Mouse (Mus musculus) c-Kit-positive CD71-negative TER-119-negative erythroid progenitor cells, embryonic 14.5 days (primary cell): ENCODE measurements at regions not wholly inside any gene's neighbourhood (a gene's known extent, or its start where the extent isn't known, plus 50 kb on each side); places are given as distances from the start of the nearest gene placed in this dataset.

Source experiments
- DNase-seq: peaks from one replicate; pipeline ENCODE4 v3.0.0-alpha.2; 2013; ENCODE audit warnings: low read depth

- no peak for DNase-seq
Measured at GRCm38 (mm10) chr9:50005757-50006576, 207.2 kb upstream of the Ncam1 start.

- no peak for DNase-seq
Measured at GRCm38 (mm10) chr9:50002695-50003094, 204.0 kb upstream of the Ncam1 start.

GRCm38 (mm10) chr9:50000497-50001404, 202.0 kb upstream of the Ncam1 start:
- no peak for DNase-seq

- no peak for DNase-seq
Measured at GRCm38 (mm10) chr9:49999970-50000369, 201.2 kb upstream of the Ncam1 start.

GRCm38 (mm10) chr9:49998101-49998500, 199.4 kb upstream of the Ncam1 start:
- no peak for DNase-seq

GRCm38 (mm10) chr9:49989464-49990271, 190.9 kb upstream of the Ncam1 start:
- no peak for DNase-seq

GRCm38 (mm10) chr9:49988064-49988463, 189.3 kb upstream of the Ncam1 start:
- no peak for DNase-seq

- no peak for DNase-seq
Measured at GRCm38 (mm10) chr9:49987481-49987880, 188.8 kb upstream of the Ncam1 start.

- DNase-seq = no peak
Measured at GRCm38 (mm10) chr9:49980344-49981207, 181.9 kb upstream of the Ncam1 start.

GRCm38 (mm10) chr9:49975938-49976671, 177.4 kb upstream of the Ncam1 start:
- no peak for DNase-seq

- no peak for DNase-seq
Measured at GRCm38 (mm10) chr9:49973974-49974495, 175.3 kb upstream of the Ncam1 start.

- DNase-seq = no peak
Measured at GRCm38 (mm10) chr9:49969429-49969828, 170.7 kb upstream of the Ncam1 start.

GRCm38 (mm10) chr9:49964666-49965065, 165.9 kb upstream of the Ncam1 start:
- DNase-seq = no peak

GRCm38 (mm10) chr9:49962561-49963071, 163.9 kb upstream of the Ncam1 start:
- DNase-seq = no peak

GRCm38 (mm10) chr9:49961965-49962364, 163.2 kb upstream of the Ncam1 start:
- DNase-seq = no peak

GRCm38 (mm10) chr9:49961329-49961728, 162.6 kb upstream of the Ncam1 start:
- no peak for DNase-seq

- DNase-seq = no peak
Measured at GRCm38 (mm10) chr9:49959987-49960386, 161.3 kb upstream of the Ncam1 start.

GRCm38 (mm10) chr9:49958890-49959289, 160.2 kb upstream of the Ncam1 start:
- no peak for DNase-seq

- DNase-seq = no peak
Measured at GRCm38 (mm10) chr9:49954601-49955000, 155.9 kb upstream of the Ncam1 start.

GRCm38 (mm10) chr9:49950321-49950720, 151.6 kb upstream of the Ncam1 start:
- no peak for DNase-seq
